Mouse (Mus musculus): ENCODE measurements around the gene Barx2.
"Not testable (repeated sequence)": the region's sequence is repeated elsewhere in the genome, so short reads cannot be mapped to it uniquely, and the experiment has no call there.

Barx2 gene

DNA sequence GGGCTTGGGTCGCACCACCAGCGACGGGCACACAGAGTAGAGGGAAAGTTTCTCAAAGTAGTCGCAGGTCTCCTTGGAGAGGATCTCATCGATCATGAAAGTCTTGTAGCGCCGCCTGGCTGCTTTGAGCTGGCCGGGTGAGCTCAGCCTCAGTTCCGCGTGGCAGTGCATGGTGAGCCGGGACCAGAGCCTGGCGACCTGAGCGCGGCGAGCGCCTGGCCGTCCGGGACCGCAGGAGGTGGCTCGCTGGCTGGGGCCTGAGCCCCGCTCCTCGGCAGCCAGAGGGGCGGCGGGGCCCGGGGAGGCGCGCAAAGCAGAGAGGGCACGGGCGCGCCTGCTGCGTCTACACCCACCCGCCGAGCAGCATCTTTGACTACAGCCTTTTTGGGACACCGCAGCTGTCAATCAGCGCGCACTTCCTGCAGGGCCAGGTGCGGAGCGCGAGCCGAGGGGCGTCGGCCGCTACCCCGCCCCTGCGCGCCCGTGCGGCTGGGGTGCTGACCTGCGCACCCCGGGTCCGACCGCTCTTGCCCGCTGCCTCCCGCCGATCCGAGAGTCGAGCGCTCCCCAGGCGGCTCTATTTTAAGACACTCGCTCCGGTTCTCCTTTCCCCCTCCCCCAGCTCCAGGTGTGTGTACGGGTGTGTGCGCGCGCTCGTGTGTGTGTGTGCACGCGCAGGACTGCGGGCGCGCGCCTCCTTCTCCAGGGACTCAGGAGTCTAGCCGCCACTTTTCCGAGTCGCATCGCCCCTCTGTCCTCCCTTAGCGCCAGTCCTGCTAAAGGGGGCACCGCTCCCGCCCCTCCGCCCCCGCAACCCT is at the start of gene Barx2:
TSS of gene Barx2 (minus strand) at position 542 of the 818 bp plus-strand sequence.
- POLR2A ChIA-PET = interaction anchor here in 2 of 4 experiments (1.2 to 1.9 kb wide), 3 partner anchors 13 to 228 kb away, joined by 4 to 7 read pairs (median 4); no protein-coding TSS in a partner anchor

DNA sequence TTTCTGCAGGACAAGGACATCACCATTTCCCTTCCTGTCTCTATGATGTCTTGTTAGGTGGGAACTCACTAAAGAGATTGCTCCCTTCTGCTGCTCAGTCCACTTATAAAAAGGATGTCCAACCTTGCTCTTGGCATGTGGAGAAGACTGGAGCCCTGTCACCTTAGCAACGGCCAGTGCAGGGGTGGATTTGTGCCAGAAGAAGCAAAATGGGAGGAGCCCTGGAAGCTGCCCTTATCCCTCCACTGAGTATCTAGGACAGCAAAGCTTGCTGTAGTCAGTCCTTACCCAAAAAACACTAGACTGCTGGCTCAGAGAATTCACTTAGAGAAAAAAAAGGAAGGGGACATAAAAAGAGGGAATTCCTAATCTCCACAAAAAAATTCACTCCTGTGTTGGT is 49.0 kb upstream of the Barx2 start:
- ChIA-PET POLR2A (interaction anchor here in 2 of 4 experiments (0.5 to 1.1 kb wide), 2 partner anchors 10 to 231 kb away, joined by 3 to 4 read pairs; no protein-coding TSS in a partner anchor), CTCF (interaction anchor here in 1 of 4 experiments (1.4 kb wide), 1 partner anchor 9 kb away, joined by 3 read pairs; no protein-coding TSS in a partner anchor)

More for the DNA sequence above, at the start of gene Barx2:
- CTCF ChIA-PET = interaction anchor here (0.6 to 3.5 kb wide), 14 partner anchors 12 to 354 kb away, joined by 3 to 16 read pairs (median 4); no protein-coding TSS in a partner anchor

DNA sequence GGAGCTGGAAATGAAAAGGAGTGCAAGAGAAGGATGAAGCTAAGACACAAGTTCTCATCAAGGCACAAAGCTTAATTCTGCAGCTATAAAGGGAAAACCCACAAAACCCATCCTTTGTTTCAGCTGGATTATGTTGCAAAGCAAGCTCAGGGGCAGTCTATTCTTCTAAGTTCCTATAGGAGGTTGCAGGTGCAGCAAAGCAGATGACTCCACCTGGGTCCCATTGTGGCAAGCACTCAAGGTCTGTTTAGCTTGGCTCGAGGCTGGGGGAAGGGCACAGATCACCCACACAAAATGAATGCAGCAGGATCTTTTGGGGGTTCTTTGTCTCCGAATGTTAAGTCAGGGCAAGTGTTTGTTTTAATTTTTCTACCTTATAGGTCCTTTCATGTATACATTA is 47.2 kb upstream of the Barx2 start:
- ChIA-PET CTCF (interaction anchor here in 2 of 4 experiments (0.5 to 1.6 kb wide), 2 partner anchors 10 to 1480 kb away, joined by 4 to 8 read pairs; no protein-coding TSS in a partner anchor), POLR2A (interaction anchor here in 3 of 4 experiments (0.6 to 2.0 kb wide), 21 partner anchors 8 to 514 kb away, joined by 3 to 8 read pairs (median 4); no protein-coding TSS in a partner anchor)

DNA sequence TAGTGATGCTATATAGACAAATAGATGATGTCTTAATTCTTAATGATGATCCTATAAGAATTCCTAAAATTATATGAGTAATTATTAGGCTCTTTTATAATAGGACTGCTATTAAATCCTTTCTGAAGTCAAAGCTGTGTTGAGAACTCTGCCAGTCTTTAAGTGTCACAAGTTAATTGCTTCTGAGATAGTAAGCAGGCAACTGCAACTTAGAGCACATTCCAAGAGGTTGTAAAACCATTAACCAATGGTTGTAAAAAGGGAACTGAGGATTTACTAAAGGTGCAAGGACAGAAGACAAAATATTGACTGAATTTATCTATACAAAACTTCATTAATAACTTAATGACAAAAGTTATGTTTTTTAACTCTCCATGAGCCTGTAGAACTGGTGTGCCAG is 44.9 kb upstream of the Barx2 start:
- ChIA-PET POLR2A (no interaction called here), CTCF (interaction anchor here in 1 of 4 experiments (0.7 kb wide), 1 partner anchor 30 kb away, joined by 3 read pairs; no protein-coding TSS in a partner anchor)

DNA sequence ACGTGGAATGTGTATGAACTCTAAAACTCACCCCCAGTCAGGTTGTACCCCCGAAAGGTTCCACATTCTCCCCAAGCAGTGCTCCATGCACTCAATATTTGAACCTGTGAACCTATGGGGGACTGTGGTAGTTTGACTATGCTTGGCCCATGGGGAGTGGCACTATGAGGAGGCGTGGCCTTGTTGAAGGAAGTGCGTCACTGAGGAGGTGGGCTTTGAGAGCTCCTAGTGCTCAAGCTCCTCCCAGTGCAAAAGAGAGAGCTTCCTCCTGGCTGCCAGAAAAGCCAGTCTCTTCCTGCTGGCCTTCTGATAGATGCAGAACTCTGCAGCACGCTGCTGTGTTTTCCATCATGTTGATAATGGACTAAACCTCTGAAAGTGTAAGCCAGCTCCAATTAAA is 37.2 kb upstream of the Barx2 start:
- ChIA-PET POLR2A (interaction anchor here in 3 of 4 experiments (0.6 to 1.5 kb wide), 12 partner anchors 9 to 531 kb away, joined by 3 to 14 read pairs (median 4); no protein-coding TSS in a partner anchor), CTCF (interaction anchor here in 3 of 4 experiments (0.5 to 1.3 kb wide), 3 partner anchors 193 to 1769 kb away, joined by 3 to 5 read pairs (median 4); no protein-coding TSS in a partner anchor)

DNA sequence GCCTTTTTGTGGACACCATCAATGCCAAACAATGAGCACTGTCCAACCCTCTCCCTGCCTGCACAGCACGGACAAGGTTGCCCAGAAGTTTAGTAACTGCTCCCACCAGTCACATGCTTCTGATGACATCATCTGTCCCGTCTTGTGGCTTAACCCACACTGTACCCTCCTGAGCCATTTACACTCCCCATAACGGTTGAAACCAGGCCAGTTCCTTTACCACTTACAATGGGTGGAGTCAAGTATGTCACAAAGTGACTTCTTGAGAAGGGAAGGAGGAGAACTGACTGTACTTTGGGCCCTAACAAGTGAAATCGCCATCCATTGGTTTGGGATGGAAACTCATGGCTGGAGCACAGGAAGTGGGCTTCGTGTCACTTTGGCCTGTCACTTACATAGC is 35.8 kb upstream of the Barx2 start:
- ChIA-PET CTCF (no interaction called here), POLR2A (interaction anchor here in 3 of 4 experiments (0.6 to 2.3 kb wide), 3 partner anchors 11 to 1381 kb away, joined by 3 to 6 read pairs (median 4); no protein-coding TSS in a partner anchor)

DNA sequence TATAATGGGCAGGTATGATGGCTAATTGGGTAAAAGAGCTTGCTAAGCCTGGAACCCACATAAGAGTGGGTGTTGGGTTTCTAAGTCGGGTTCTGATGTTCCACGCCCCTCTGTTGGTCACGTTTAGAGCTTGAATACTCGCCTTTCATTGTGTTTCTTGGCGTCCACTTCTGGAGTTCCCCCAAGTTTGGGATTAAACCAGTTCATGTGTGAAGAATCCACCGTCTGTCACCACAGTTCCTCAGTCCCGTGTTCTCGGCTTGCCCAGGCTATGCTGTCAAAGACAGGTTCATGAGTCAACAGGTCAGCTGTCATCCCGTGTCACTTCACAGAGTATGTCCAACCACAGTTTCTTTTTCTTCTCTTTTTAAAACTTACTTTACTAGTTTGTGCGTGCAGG is 33.8 kb upstream of the Barx2 start:
- ChIA-PET CTCF (interaction anchor here in 2 of 4 experiments (0.5 to 0.6 kb wide), 3 partner anchors 211 to 404 kb away, joined by 3 to 4 read pairs (median 3); no protein-coding TSS in a partner anchor), POLR2A (interaction anchor here in 1 of 4 experiments (2.3 kb wide), 1 partner anchor 13 kb away, joined by 6 read pairs; no protein-coding TSS in a partner anchor)

DNA sequence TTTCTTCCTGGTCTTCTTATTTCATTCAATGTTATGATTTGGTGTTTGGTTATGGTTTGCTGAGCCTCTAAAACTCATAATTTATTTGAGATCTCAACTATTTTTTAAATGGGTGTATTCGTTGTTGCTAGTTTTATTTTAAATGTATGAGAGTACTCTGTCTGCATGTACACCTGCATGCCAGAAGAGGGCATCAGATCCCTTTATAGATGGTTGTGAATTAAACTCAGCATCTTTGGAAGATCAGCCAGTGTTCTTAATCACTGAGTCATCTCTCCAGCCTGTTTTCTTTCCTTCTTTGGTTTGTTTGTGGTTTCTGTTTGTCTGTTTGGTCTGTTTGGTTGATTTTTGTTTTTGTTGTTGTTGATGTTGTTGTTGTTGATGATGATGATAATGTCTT is 29.1 kb upstream of the Barx2 start:
- ChIA-PET CTCF (interaction anchor here in 1 of 4 experiments (0.5 kb wide), 1 partner anchor 215 kb away, joined by 4 read pairs; no protein-coding TSS in a partner anchor), POLR2A (no interaction called here)

DNA sequence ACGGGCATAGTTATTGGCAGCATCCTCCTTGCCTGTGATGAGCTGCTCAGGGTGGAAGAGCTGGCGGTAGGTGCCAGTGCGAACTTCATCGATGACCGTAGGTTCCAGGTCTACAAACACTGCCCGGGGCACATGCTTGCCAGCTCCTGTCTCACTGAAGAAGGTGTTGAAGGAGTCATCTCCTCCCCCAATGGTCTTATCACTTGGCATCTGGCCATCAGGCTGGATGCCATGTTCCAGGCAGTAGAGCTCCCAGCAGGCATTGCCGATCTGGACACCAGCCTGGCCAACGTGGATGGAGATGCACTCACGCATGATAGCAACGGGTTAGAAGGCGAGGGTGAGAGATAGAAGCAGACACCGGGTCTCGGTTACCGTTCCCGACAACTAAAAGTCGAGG is 23.2 kb upstream of the Barx2 start:
- POLR2A ChIA-PET, CTCF ChIA-PET: not testable (repeated sequence)

DNA sequence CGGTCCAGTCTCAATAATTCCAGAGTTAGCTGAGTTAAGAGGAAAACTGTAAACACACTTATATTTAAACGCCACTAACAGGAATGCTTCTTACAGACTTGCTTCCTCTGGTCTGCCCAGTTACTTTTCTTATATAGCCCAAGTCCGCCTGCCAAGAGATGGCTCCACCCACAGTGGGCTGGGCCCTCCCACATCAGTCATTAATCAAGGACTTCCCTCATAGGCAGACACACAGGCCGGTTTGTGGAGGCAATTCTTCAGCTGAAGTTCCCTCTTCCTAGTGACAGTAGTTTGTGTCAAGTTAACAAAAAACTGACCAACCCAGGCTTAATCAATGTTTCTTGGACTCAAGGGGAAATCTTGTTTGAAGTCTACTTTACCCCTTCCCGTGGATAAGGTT is 18.4 kb upstream of the Barx2 start:
- POLR2A ChIA-PET = interaction anchor here in 1 of 4 experiments (1.3 kb wide), 1 partner anchor 330 kb away, joined by 3 read pairs; no protein-coding TSS in a partner anchor
- CTCF ChIA-PET = interaction anchor here in 1 of 4 experiments (0.6 to 1.3 kb wide), 2 partner anchors 123 to 326 kb away, joined by 3 read pairs; no protein-coding TSS in a partner anchor

DNA sequence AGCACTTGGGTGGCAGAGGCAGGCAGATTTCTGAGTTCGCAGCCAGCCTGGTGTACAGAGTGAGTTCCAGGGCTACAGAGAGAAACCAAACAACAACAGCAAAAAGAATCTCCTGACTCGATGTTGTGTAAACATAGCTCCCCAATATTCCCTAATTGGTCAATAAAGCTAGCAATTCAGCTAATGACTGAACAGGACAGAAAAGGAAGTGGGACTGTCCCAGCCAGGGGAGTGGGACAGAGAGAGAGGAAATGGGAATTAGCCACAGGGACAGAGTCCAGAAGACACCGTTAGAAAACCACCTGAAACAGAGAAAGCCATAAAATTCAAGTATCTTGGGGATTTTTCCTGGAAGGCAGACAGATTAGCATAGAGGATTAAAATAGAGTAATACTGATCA is 18.0 kb upstream of the Barx2 start:
- ChIA-PET CTCF (interaction anchor here in 1 of 4 experiments (0.7 kb wide), 1 partner anchor 24 kb away, joined by 12 read pairs; no protein-coding TSS in a partner anchor), POLR2A (interaction anchor here in 1 of 4 experiments (0.7 to 0.8 kb wide), 2 partner anchors 15 to 287 kb away, joined by 3 to 4 read pairs; no protein-coding TSS in a partner anchor)

DNA sequence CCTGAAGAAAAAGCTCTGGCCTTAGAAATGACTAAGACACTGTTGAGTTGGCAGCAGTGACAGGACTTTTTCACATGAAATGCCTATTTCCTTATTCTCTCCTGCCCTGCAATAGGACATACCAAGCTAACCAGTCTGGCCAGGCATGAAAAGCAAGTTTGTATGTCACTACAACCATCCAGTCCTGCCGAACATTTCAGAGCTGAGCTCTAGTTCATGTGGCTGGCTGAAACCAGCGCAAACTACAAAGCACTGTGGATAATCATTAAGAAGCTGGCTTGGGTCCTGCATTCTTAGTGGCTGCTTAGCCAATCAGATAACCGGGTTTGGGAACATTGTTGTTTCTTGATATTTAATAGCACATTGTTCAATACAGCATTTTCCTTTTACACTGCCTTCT is 13.5 kb upstream of the Barx2 start:
- CTCF ChIA-PET = interaction anchor here in 3 of 4 experiments (0.6 to 3.1 kb wide), 8 partner anchors 12 to 521 kb away, joined by 3 to 32 read pairs (median 4); no protein-coding TSS in a partner anchor
- POLR2A ChIA-PET = interaction anchor here in 1 of 4 experiments (0.5 to 1.2 kb wide), 3 partner anchors 14 to 982 kb away, joined by 3 to 4 read pairs (median 3); partner anchors contain the start of gene Barx2

DNA sequence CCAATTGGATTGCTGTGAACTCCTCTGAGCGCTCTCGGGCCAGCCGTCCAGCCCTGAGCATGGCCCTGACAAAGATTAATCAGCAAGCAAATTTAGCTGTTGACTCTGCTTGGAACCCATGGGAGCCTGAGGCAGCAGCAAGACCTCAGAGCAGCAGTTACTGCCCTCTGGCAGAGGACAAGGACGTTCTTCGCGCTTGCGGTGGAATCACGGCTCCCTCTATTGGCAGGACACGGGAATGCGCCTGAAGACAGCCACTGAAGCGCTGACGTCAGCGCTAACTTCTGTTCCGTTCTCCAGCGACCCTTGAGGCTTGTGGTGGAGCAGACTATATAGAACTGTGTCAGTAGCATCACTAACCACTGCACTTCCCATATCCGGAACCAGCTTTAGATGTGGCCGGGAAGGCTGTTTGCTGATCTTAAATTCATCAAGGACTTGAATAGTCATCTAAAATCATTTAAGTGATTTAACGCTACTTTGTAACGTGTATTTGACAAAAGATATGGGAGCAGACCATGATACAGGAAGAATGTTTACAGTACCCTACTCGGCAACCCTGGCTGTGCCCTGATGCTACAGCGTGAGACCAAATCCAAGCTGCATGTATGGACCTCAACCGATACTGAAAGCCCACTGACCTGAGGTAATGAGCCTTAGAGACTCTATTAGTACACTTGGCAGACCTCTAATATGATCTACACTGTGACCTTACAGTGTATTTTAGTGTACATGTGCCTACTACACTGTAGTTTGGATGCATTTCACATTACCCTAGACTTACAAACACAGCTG is 12.8 kb upstream of the Barx2 start:
- POLR2A ChIA-PET = interaction anchor here in 1 of 4 experiments (0.9 to 1.2 kb wide), 3 partner anchors 13 to 237 kb away, joined by 3 to 4 read pairs (median 4); partner anchors contain the start of gene Barx2
- CTCF ChIA-PET = interaction anchor here in 3 of 4 experiments (0.6 to 3.1 kb wide), 16 partner anchors 11 to 548 kb away, joined by 3 to 32 read pairs (median 3); partner anchors contain the start of gene Barx2 (in 1 of the 3)

DNA sequence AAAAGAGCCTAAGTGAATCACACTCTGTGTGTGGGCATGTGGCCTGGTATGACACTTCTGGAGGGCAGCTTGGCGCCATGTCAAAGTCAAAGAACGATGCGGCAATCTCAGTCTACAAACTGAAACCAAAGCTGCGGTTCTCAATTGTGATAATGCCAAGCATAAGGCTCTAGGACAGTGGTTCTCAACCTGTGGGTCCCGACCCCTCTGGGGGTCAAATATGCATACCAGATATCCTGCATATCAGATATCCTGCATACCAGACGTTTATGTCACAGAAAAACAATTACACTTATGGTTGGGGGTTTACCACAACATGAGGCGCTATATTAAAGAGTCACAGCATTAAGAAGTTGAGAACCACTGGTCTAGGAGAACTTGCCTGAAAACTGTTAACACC is 10.3 kb upstream of the Barx2 start:
- CTCF ChIA-PET = no interaction called here
- POLR2A ChIA-PET = no interaction called here

DNA sequence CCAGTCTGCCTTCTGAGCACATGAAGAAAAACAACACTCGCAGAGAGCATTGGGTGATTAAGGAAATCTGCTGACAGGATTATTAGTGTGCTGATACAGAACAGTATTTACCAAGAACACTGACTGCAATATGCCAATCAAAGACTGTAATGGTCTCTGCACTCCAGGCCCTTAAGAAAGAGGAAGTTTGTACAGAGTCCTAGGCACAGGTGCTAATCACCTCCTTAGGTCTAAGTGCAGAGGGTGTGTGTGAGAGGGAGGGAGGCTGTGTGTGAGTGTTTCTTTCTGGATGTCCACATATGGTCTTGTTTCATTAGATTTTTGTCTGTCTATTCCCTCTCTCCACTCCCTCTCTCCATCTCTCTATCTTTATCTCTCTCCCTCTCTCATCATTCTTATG is 6.5 kb upstream of the Barx2 start:
- CTCF ChIA-PET = no interaction called here

DNA sequence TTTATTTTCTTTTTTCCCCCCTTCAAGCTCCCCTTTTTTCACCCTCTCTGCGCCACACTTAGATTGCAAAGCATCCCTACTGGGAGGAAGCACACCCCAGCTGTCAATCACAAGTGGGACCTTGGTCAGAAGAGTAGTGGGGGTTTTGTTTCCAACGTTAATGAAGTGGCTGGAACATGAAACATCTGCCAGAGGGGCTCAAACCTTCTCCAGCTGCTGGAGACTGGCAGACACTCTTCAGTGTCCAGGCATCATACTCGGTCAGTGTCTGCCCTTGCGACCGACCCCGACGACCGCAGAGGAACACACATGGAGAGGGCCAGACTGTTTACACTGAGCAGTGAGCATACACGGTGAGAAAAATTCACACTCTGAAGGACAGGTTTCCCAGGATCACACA is 3.2 kb upstream of the Barx2 start:
- POLR2A ChIA-PET = interaction anchor here in 1 of 4 experiments (1.1 kb wide), 1 partner anchor 180 kb away, joined by 3 read pairs; no protein-coding TSS in a partner anchor
- CTCF ChIA-PET = no interaction called here

More for the DNA sequence above, 6.5 kb upstream of the Barx2 start:
- POLR2A ChIA-PET = no interaction called here

DNA sequence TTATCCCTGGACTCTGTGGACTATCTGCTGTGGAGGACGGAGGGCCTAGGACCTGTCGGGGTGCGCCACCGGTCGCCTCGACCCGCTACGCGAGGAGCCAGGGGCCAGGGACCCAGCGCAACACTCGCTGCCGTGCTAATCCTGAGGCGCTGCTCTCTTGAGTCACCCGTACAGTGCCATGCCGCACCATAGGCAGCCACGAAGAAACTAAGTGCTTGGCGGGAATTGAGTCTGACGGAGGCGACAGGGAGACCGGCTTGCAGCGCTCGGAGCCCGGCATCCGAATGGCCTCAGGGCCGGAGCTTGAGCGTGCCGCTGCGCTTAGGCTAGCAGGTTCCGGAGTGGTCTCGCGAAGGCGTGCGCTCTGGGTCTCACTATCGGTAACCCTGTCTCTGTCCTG is 1.6 kb upstream of the Barx2 start:
- CTCF ChIA-PET = interaction anchor here in 2 of 4 experiments (1.0 to 3.5 kb wide), 3 partner anchors 11 to 356 kb away, joined by 3 to 16 read pairs (median 5); no protein-coding TSS in a partner anchor
- POLR2A ChIA-PET = interaction anchor here in 1 of 4 experiments (1.2 kb wide), 1 partner anchor 353 kb away, joined by 3 read pairs; no protein-coding TSS in a partner anchor
